Mouse (Mus musculus) liver, adult 2 months (tissue): Measurements from ENCODE around the gene Armc12.

ENCODE experiments used
- CTCF ChIP-seq: fragments of 200-500 bp; IDR thresholded peaks from 2 replicates; pipeline ENCODE4 v1.5.1; 2011; ENCODE audit warnings: low read depth, low read length, control low read depth
- POLR2A ChIP-seq: fragments of 200-500 bp; IDR thresholded peaks from 2 replicates; pipeline ENCODE4 v1.6.1; 2011; ENCODE audit warnings: low read length, control low read depth; ENCODE audit not compliant: insufficient read depth; ENCODE audit errors: extremely low read depth

GRCm38 (mm10) chr17:28487584-28488257 lies 42.9 kb upstream of the Armc12 start:
- TF ChIP-seq CTCF: no peak
- TF ChIP-seq POLR2A: no peak
